Mouse (Mus musculus) testis, adult 2 months (tissue): ENCODE measurements around the gene Gjb6. TPM values are rescaled to one million over a fixed set of nuclear protein-coding genes. Genes with fewer than 3 reads are reported as not detected.
A peak's percentile ranks its signal among the peaks of the same experiment; 100 is the strongest.

Experiments used
- H3K27ac ChIP-seq: fragments of 200-500 bp; 2 replicates; pipeline ENCODE4 v1.5.1; 2012; ENCODE audit warnings: low read depth, low read length; ENCODE audit not compliant: control insufficient read depth, insufficient read depth
- H3K27me3 ChIP-seq: fragments of 200-500 bp; 2 replicates; pipeline ENCODE4 v1.6.1; 2012; ENCODE audit warnings: mild to moderate bottlenecking, low read length, moderate library complexity; ENCODE audit not compliant: control insufficient read depth, insufficient read depth
- H3K36me3 ChIP-seq: fragments of 200-500 bp; 2 replicates; pipeline ENCODE4 v1.6.1; 2012; ENCODE audit warnings: mild to moderate bottlenecking, low read length; ENCODE audit not compliant: control insufficient read depth, insufficient read depth
- H3K4me1 ChIP-seq: fragments of 200-500 bp; 2 replicates; pipeline ENCODE4 v1.6.1; 2012; ENCODE audit warnings: low read length; ENCODE audit not compliant: control insufficient read depth, insufficient read depth
- H3K4me3 ChIP-seq: fragments of 200-500 bp; 2 replicates; pipeline ENCODE4 v1.5.1; 2012; ENCODE audit warnings: low read depth, mild to moderate bottlenecking, low read length, moderate library complexity, mixed read lengths; ENCODE audit not compliant: control insufficient read depth
- CTCF ChIP-seq: fragments of 200-500 bp; IDR thresholded peaks from 2 replicates; pipeline ENCODE4 v1.5.1; 2012; ENCODE audit warnings: low read depth, mild to moderate bottlenecking, inconsistent platforms, low read length, moderate library complexity; ENCODE audit not compliant: control insufficient read depth, insufficient read depth, insufficient replicate concordance
- POLR2A ChIP-seq: fragments of 200-500 bp; IDR thresholded peaks from 2 replicates; pipeline ENCODE4 v1.6.1; 2012; ENCODE audit warnings: low read depth, mild to moderate bottlenecking, inconsistent platforms, low read length, moderate library complexity; ENCODE audit not compliant: control insufficient read depth
- polyA plus RNA-seq: library from polyadenylated mRNA; depleted of rRNA; stranded (reverse); fragments of >200 nt; gene quantifications from 2 replicates; pipeline ENCODE4 v1.2.3, GENCODE M21; 2012

Gjb6 gene
- polyA plus RNA-seq, 1 experiment, result not detected

- Histone ChIP-seq H3K36me3 (no peaks in the 10 kb centered on the region), H3K27me3 (no peaks in the 10 kb centered on the region), H3K4me3 (no peak overlapping the region), H3K4me1 (no peaks in the 10 kb centered on the region), H3K27ac (no peak overlapping the region)
- TF ChIP-seq POLR2A (no peak), CTCF (no peak)
These were observed 11.1 kb downstream of the Gjb6 start for GRCm38 (mm10) chr14:57122295-57122694.

- Histone ChIP-seq H3K27ac (no peak within 1 kb of the TSS), H3K4me3 (no peak within 1 kb of the TSS), H3K4me1 (no peaks in the 10 kb centered on the region), H3K36me3 (no peaks in the 10 kb centered on the region), H3K27me3 (no peaks in the 10 kb centered on the region)
- TF ChIP-seq POLR2A, result no peak
- no peak for TF ChIP-seq CTCF
These were observed 17.4 kb downstream of the Gjb6 start, which contains the start of gene Gm4491 for GRCm38 (mm10) chr14:57115823-57116544. Gm4491 (minus strand) TSS chr14:57115883.

- Histone ChIP-seq H3K4me3 (no peak overlapping the region), H3K27me3 (no peaks in the 10 kb centered on the region; the same call in 1 of the 2 replicates), H3K4me1 (peaks cover 6% of the 10 kb centered on the region), H3K36me3 (no peaks in the 10 kb centered on the region), H3K27ac (no peak overlapping the region)
- TF ChIP-seq POLR2A (no peak), CTCF (peak; percentile 22; the same call in 1 of the 2 replicates)
These were observed 24.2 kb downstream of the Gjb6 start for GRCm38 (mm10) chr14:57109194-57109593.

DNA sequence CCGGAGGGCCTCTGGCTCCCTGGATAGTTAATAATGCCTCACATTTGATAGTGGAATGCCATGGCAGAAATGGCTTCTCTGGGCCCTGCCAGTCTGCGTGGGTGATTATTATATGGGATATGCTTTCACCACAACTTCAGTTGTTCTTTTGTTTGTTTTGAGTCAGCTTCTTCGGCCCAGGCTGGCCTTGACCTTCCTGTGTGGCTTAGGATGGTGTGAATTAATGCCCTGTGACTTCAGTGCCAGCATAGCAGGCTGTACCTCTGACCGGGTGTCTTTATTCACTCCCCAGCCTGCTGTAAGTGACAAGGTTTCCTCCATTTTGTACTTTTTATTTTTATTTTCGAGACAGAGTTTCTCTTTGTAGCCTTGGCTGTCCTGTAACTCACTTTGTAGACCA, 25.5 kb downstream of the Gjb6 start:
- no peaks in the 10 kb centered on the region; the same call in 1 of the 2 replicates for H3K27me3 ChIP-seq
- H3K4me3 ChIP-seq, result no peak overlapping the region
- H3K4me1 ChIP-seq, result peaks cover 9% of the 10 kb centered on the region
- TF ChIP-seq CTCF, result no peak
- TF ChIP-seq POLR2A, result no peak
- no peak overlapping the region for H3K27ac ChIP-seq
- no peaks in the 10 kb centered on the region for H3K36me3 ChIP-seq

- no peak overlapping the region for H3K27ac ChIP-seq
- no peaks in the 10 kb centered on the region for H3K36me3 ChIP-seq
- peaks cover 9% of the 10 kb centered on the region for H3K4me1 ChIP-seq
- no peaks in the 10 kb centered on the region; the same call in 1 of the 2 replicates for H3K27me3 ChIP-seq
- H3K4me3 ChIP-seq, result no peak overlapping the region
- TF ChIP-seq POLR2A (no peak), CTCF (no peak)
These were observed 26.3 kb downstream of the Gjb6 start for GRCm38 (mm10) chr14:57107091-57107490.

DNA sequence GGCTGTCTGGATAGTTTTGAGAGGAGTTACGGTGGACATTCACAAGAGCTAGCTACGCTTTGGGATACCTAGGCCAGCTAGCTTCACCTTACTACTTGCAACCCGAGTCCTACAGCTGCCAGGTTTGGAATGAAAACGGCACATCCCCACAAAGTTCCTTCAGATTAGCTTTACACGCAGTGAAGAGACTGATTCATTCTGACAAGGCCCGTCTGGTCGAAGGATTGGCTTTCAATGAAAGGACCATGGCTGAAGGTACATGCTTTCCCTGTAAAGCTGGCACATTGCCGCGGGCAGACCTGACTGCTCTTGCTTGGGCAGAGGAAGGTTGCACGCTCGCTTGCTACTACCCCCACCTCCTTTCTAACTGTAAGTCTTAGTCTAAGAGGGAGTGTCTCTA, 27.7 kb downstream of the Gjb6 start:
- H3K4me3 ChIP-seq, result no peak overlapping the region
- no peaks in the 10 kb centered on the region; the same call in 1 of the 2 replicates for H3K27me3 ChIP-seq
- no peak for TF ChIP-seq CTCF
- no peak for TF ChIP-seq POLR2A
- H3K36me3 ChIP-seq, result no peaks in the 10 kb centered on the region
- peaks cover 9% of the 10 kb centered on the region for H3K4me1 ChIP-seq
- no peak overlapping the region for H3K27ac ChIP-seq

GRCm38 (mm10) chr14:57105111-57105510, 28.3 kb downstream of the Gjb6 start:
- TF ChIP-seq POLR2A (no peak), CTCF (no peak)
- no peaks in the 10 kb centered on the region; the same call in 1 of the 2 replicates for H3K27me3 ChIP-seq
- H3K4me1 ChIP-seq, result peaks cover 9% of the 10 kb centered on the region
- no peak overlapping the region for H3K27ac ChIP-seq
- no peak overlapping the region for H3K4me3 ChIP-seq
- no peaks in the 10 kb centered on the region for H3K36me3 ChIP-seq
